Mouse (Mus musculus) ES-Bruce4 (cell line): ENCODE measurements at regions not wholly inside any gene's neighbourhood (a gene's known extent, or its start where the extent isn't known, plus 50 kb on each side); places are given as distances from the start of the nearest gene placed in this dataset.

ENCODE experiments used
- CTCF ChIP-seq: IDR thresholded peaks from one replicate; pipeline ENCODE4 v1.8.1; 2011; ENCODE audit warnings: low read depth, low read length
- EP300 ChIP-seq: IDR thresholded peaks from 2 replicates; pipeline ENCODE4 v1.6.1; 2011; ENCODE audit warnings: low read depth, low read length; ENCODE audit not compliant: insufficient read depth
- POLR2A ChIP-seq: IDR thresholded peaks from one replicate; pipeline ENCODE4 v1.8.1; 2011; ENCODE audit warnings: low read length; ENCODE audit not compliant: insufficient read depth

GRCm38 (mm10) chr16:30745598-30746181 is 146.2 kb downstream of the Fam43a start:
- no peak for TF ChIP-seq CTCF
- TF ChIP-seq POLR2A = no peak
- TF ChIP-seq EP300 = no peak
